Mouse (Mus musculus) cerebellum, postnatal 10 days (tissue): ENCODE results near the gene Itgb8.

Source experiments
- DNase-seq, 2 experiments: peaks; one replicate each; pipeline ENCODE4 v3.0.0; 2021; ENCODE audit warnings: mixed read lengths in 2 of 2

The Itgb8 gene

GRCm38 (mm10) chr12:119238696-119239415, at the start of gene Itgb8:
Gene Itgb8 (minus strand): TSS chr12:119238802.
- DNase-seq: peak; percentile 70 to 78

GRCm38 (mm10) chr12:119276282-119276681, 37.7 kb upstream of the Itgb8 start:
- no peak for DNase-seq

GRCm38 (mm10) chr12:119273605-119274004, 35.0 kb upstream of the Itgb8 start:
- no peak for DNase-seq

- peak in 1 of 2 experiments; percentile 4 for DNase-seq
These were observed 33.4 kb upstream of the Itgb8 start for GRCm38 (mm10) chr12:119271964-119272363.

- DNase-seq: no peak
These were observed 31.4 kb upstream of the Itgb8 start for GRCm38 (mm10) chr12:119270036-119270435.

- DNase-seq: no peak
These were observed 30.1 kb upstream of the Itgb8 start for GRCm38 (mm10) chr12:119268723-119269122.

GRCm38 (mm10) chr12:119264506-119264905, 25.9 kb upstream of the Itgb8 start:
- DNase-seq: no peak

- no peak for DNase-seq
These were observed 10.0 kb upstream of the Itgb8 start for GRCm38 (mm10) chr12:119248581-119248980.

- DNase-seq: no peak
These were observed 2.5 kb upstream of the Itgb8 start for GRCm38 (mm10) chr12:119241071-119241470.

- peak; percentile 75 to 77 for DNase-seq
These were observed 494 bp downstream of the Itgb8 start for GRCm38 (mm10) chr12:119237921-119238695.

- DNase-seq: peak in 1 of 2 experiments; percentile 31
These were observed 1.2 kb downstream of the Itgb8 start for GRCm38 (mm10) chr12:119237241-119237920.

- no peak for DNase-seq
These were observed 6.8 kb downstream of the Itgb8 start for GRCm38 (mm10) chr12:119231831-119232230.

- peak in 1 of 2 experiments; percentile 19 for DNase-seq
These were observed 8.2 kb downstream of the Itgb8 start for GRCm38 (mm10) chr12:119230444-119230843.

GRCm38 (mm10) chr12:119229601-119230000, 9.0 kb downstream of the Itgb8 start:
- no peak for DNase-seq

- DNase-seq: no peak
These were observed 10.7 kb downstream of the Itgb8 start for GRCm38 (mm10) chr12:119227898-119228297.

GRCm38 (mm10) chr12:119224699-119225098, 13.9 kb downstream of the Itgb8 start:
- DNase-seq: no peak

- peak; percentile 26 to 50 for DNase-seq
These were observed 19.2 kb downstream of the Itgb8 start for GRCm38 (mm10) chr12:119219409-119219808.

GRCm38 (mm10) chr12:119217700-119218265, 20.8 kb downstream of the Itgb8 start:
- no peak for DNase-seq

- no peak for DNase-seq
These were observed 23.4 kb downstream of the Itgb8 start for GRCm38 (mm10) chr12:119215225-119215624.

GRCm38 (mm10) chr12:119211533-119211932, 27.1 kb downstream of the Itgb8 start:
- DNase-seq: no peak

- DNase-seq: no peak
These were observed 28.0 kb downstream of the Itgb8 start for GRCm38 (mm10) chr12:119210590-119210989.

- DNase-seq: no peak
These were observed 28.6 kb downstream of the Itgb8 start for GRCm38 (mm10) chr12:119210073-119210425.
